Mouse (Mus musculus) C2C12 (cell line): Measurements from ENCODE around the gene Mocs3.

Source experiments
- CEBPB ChIP-seq: IDR thresholded peaks from one replicate; pipeline ENCODE4 v1.6.1; 2011; ENCODE audit warnings: low read depth, mild to moderate bottlenecking, control low read depth, moderate library complexity
- CTCF ChIP-seq: IDR thresholded peaks from one replicate; pipeline ENCODE4 v1.5.1; 2011; ENCODE audit not compliant: control insufficient read depth, insufficient read depth, insufficient read length
- MYOD1 ChIP-seq: IDR thresholded peaks from one replicate; pipeline ENCODE4 v1.6.1; 2011; ENCODE audit warnings: low read depth; ENCODE audit not compliant: control insufficient read depth, insufficient read length
- USF1 ChIP-seq: IDR thresholded peaks from one replicate; pipeline ENCODE4 v1.6.1; 2011; ENCODE audit warnings: low read depth, mild to moderate bottlenecking, control low read depth, moderate library complexity

- TF ChIP-seq CEBPB (no peak), USF1 (no peak), CTCF (no peak), MYOD1 (no peak)
Measured at GRCm38 (mm10) chr2:168207883-168208282, 22.5 kb upstream of the Mocs3 start.
